Mouse (Mus musculus) stomach, embryonic 16.5 days (tissue): ENCODE measurements around the gene Selenom. TPM values are rescaled to one million over a fixed set of nuclear protein-coding genes. Genes with fewer than 3 reads are reported as not detected.

ENCODE experiments used
- ATAC-seq: fragments of 200-750 bp; cut with Nextera tagmentation; 2 replicates; pipeline ENCODE4 v1.8.0; 2017; ENCODE audit warnings: moderate number of reproducible peaks, moderate TSS enrichment; ENCODE audit not compliant: insufficient read depth, low FRiP score
- H3K27ac ChIP-seq: fragments of 300-500 bp; sonication (generic); 2 replicates; pipeline ENCODE4 v1.5.1; 2014; ENCODE audit warnings: low read length
- H3K27me3 ChIP-seq: fragments of 300-500 bp; sonication (generic); 2 replicates; pipeline ENCODE4 v1.6.1; 2014; ENCODE audit warnings: low read length, control low read depth, mixed read lengths; ENCODE audit not compliant: control insufficient read depth, insufficient read depth
- H3K36me3 ChIP-seq: fragments of 300-500 bp; sonication (generic); 2 replicates; pipeline ENCODE4 v1.6.1; 2014; ENCODE audit warnings: low read length; ENCODE audit not compliant: control insufficient read depth, insufficient read depth
- H3K4me1 ChIP-seq: fragments of 300-500 bp; sonication (generic); 2 replicates; pipeline ENCODE4 v1.6.1; 2014; ENCODE audit warnings: low read length, control low read depth, mixed read lengths; ENCODE audit not compliant: control insufficient read depth, insufficient read depth
- H3K4me2 ChIP-seq: fragments of 300-500 bp; sonication (generic); 2 replicates; pipeline ENCODE4 v1.6.1; 2014; ENCODE audit warnings: low read depth, low read length, mixed read lengths
- H3K4me3 ChIP-seq: fragments of 300-500 bp; sonication (generic); replicated peaks from 2 replicates; pipeline ENCODE4 v1.5.1; 2014; ENCODE audit warnings: mild to moderate bottlenecking, low read length
- H3K9ac ChIP-seq: fragments of 300-500 bp; sonication (generic); 2 replicates; pipeline ENCODE4 v1.6.1; 2014; ENCODE audit warnings: low read length
- H3K9me3 ChIP-seq: fragments of 300-500 bp; sonication (generic); replicated peaks from 2 replicates; pipeline ENCODE4 v1.6.1; 2016; ENCODE audit warnings: low read length, control low read depth; ENCODE audit not compliant: control insufficient read depth
- WGBS: fragments of 180-500 bp; shearing (Covaris S2); extraction: QIAGEN DNeasy Blood & Tissue Kit; methylation state at CpG from one replicate; pipeline ENCODE4 v1.1.7; 2014; 5-methylcytosine and 5-hydroxymethylcytosine counted together
- polyA plus RNA-seq: library from polyadenylated mRNA; unstranded; fragments of >200 nt; fragmentation: Nextera tagmentation; extraction: Ambion mirVana; gene quantifications from 2 replicates; pipeline ENCODE4 v1.2.1, GENCODE M21; 2015

Selenom gene
- polyA plus RNA-seq, 1 experiment from 2014 or later, result 176 TPM

DNA sequence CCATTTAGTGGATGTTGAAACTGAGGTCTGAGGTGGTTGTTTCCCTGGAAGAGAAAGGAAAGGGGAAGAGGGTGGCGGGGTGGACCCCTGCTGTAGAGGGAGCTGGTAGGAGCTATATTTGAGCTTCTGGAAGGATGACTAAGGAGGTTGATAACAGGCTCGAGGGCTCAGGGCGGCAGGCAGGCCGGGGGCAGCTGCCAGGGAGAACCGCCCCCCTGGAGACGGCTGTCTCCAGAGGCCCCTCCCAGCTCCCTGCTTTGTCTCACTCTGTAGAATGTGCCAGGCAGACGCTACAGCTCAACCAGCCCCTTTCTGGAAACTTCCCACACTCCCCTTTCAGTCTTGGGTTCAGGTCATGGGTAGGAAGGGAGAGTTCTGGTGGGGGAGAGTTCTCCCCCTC lies 6.3 kb upstream of the Selenom start:
- H3K36me3 ChIP-seq, result no peaks in the 10 kb centered on the region
- no peak overlapping the region for H3K4me3 ChIP-seq
- 0 out of 2 replicates have a peak, but pooled peaks cover 4% of the 10 kb centered on the region for H3K4me1 ChIP-seq
- H3K9ac ChIP-seq, result peak overlapping the region; percentile 19; the same call in 1 of the 2 replicates
- no peak overlapping the region for H3K27ac ChIP-seq
- 30% methylated on average over 7 of the region's 7 CpGs for WGBS
- no peaks in the 10 kb centered on the region for H3K9me3 ChIP-seq
- ATAC-seq, result no peak; the same call in 1 of the 2 replicates
- H3K27me3 ChIP-seq, result no peaks in the 10 kb centered on the region
- H3K4me2 ChIP-seq, result no peak overlapping the region

- Histone ChIP-seq H3K9ac (no peak overlapping the region), H3K4me1 (0 out of 2 replicates have a peak, but pooled peaks cover 4% of the 10 kb centered on the region), H3K9me3 (no peaks in the 10 kb centered on the region), H3K4me3 (no peak overlapping the region), H3K27ac (no peak overlapping the region), H3K4me2 (no peak overlapping the region), H3K27me3 (no peaks in the 10 kb centered on the region), H3K36me3 (no peaks in the 10 kb centered on the region)
- WGBS, result 55% methylated on average over 8 of the region's 8 CpGs
- no peak for ATAC-seq
Measured at GRCm38 (mm10) chr11:3509181-3510085, 5.1 kb upstream of the Selenom start.

- no peaks in the 10 kb centered on the region for H3K27me3 ChIP-seq
- H3K4me1 ChIP-seq, result 0 out of 2 replicates have a peak, but pooled peaks cover 4% of the 10 kb centered on the region
- H3K4me3 ChIP-seq, result no peak overlapping the region
- no peaks in the 10 kb centered on the region for H3K36me3 ChIP-seq
- no peaks in the 10 kb centered on the region for H3K9me3 ChIP-seq
- ATAC-seq, result no peak
- H3K27ac ChIP-seq, result no peak overlapping the region
- 73% methylated on average over 2 of the region's 2 CpGs for WGBS
- no peak overlapping the region for H3K9ac ChIP-seq
- H3K4me2 ChIP-seq, result no peak overlapping the region
Measured at GRCm38 (mm10) chr11:3510321-3510720, 4.2 kb upstream of the Selenom start.

GRCm38 (mm10) chr11:3513291-3513690 lies 1.2 kb upstream of the Selenom start:
- H3K36me3 ChIP-seq, result no peaks in the 10 kb centered on the region
- 89% methylated on average over 6 of the region's 6 CpGs for WGBS
- no peak overlapping the region for H3K27ac ChIP-seq
- ATAC-seq, result no peak
- H3K9me3 ChIP-seq, result no peaks in the 10 kb centered on the region
- H3K9ac ChIP-seq, result no peak overlapping the region
- H3K4me2 ChIP-seq, result no peak overlapping the region
- H3K4me1 ChIP-seq, result peaks cover 22% of the 10 kb centered on the region
- H3K27me3 ChIP-seq, result no peaks in the 10 kb centered on the region
- no peak overlapping the region for H3K4me3 ChIP-seq

GRCm38 (mm10) chr11:3515216-3515615 lies 732 bp downstream of the Selenom start:
- Histone ChIP-seq H3K27me3 (no peaks in the 10 kb centered on the region), H3K9ac (peak overlapping the region; percentile 81), H3K4me3 (peak overlapping the region; percentile 64), H3K4me2 (peak overlapping the region; percentile 66), H3K36me3 (no peaks in the 10 kb centered on the region), H3K9me3 (no peaks in the 10 kb centered on the region), H3K4me1 (peaks cover 20% of the 10 kb centered on the region), H3K27ac (peak overlapping the region; percentile 72; the same call in 1 of the 2 replicates)
- peak; percentile 2; the same call in 1 of the 2 replicates for ATAC-seq
- WGBS, result 22% methylated on average over 4 of the region's 4 CpGs

- no peak for ATAC-seq
- peak overlapping the region; percentile 64 for H3K4me3 ChIP-seq
- peak overlapping the region; percentile 66 for H3K4me2 ChIP-seq
- H3K27me3 ChIP-seq, result no peaks in the 10 kb centered on the region
- H3K4me1 ChIP-seq, result peaks cover 20% of the 10 kb centered on the region
- H3K9me3 ChIP-seq, result no peaks in the 10 kb centered on the region
- H3K36me3 ChIP-seq, result 0 out of 2 replicates have a peak, but pooled peaks cover 3% of the 10 kb centered on the region
- H3K27ac ChIP-seq, result no peak overlapping the region; the same call in 1 of the 2 replicates
- 78% methylated on average over 4 of the region's 4 CpGs for WGBS
- H3K9ac ChIP-seq, result peak overlapping the region; percentile 81
Measured at GRCm38 (mm10) chr11:3515637-3516036, 1.2 kb downstream of the Selenom start.

GRCm38 (mm10) chr11:3516121-3516520 lies 1.6 kb downstream of the Selenom start:
- Histone ChIP-seq H3K36me3 (0 out of 2 replicates have a peak, but pooled peaks cover 5% of the 10 kb centered on the region), H3K4me3 (0 out of 2 replicates have a peak overlapping the region, but pooled peaks have one; percentile 34), H3K9me3 (no peaks in the 10 kb centered on the region), H3K4me2 (peak overlapping the region; percentile 66), H3K27ac (no peak overlapping the region), H3K9ac (no peak overlapping the region), H3K4me1 (peaks cover 20% of the 10 kb centered on the region), H3K27me3 (no peaks in the 10 kb centered on the region)
- WGBS, result 85% methylated on average over 5 of the region's 5 CpGs
- ATAC-seq, result no peak

DNA sequence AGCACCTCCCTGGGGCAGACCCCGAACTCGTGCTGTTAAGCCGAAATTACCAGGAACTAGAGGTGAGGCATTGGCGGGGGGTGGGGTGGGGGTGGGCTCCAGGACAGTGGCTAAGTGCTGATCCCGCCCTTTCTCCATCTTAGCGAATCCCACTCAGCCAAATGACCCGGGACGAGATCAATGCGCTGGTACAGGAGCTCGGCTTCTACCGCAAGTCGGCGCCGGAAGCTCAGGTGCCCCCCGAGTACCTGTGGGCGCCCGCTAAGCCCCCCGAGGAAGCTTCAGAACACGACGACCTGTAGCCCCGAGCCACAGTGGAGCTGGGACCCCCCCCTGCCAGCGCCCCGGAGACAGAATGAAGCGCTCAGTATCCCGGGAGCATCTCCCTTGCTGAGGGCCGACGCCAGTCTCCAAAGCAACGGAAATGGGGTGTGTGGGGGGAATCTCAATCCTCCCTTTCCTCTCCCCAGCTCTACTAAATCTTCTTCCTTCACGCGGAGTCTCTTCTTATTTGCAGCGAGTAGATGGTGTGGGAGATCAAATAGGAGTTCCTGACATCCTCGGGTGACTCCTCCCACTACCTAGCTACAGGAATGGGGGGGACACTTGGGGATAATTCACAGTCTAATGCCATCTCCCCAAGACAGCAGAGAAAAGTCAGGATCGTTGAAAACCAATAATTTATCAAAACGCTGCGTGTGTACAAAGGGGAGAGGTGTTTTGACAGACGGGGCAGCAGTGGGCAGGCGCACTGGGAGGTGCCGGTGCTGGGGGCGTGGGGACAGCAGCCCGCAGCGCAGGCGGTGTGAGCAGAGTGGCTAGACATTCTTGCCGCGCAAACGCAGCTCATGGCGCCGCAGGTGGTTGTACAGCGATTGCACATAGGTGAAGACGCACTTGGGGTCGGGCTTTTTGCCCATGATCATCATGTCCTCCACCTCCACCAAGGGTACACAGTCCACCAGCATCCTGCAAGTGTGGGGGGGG lies 2.7 kb downstream of the Selenom start:
- Histone ChIP-seq H3K27me3 (no peaks in the 10 kb centered on the region), H3K4me1 (peaks cover 20% of the 10 kb centered on the region), H3K9ac (peak overlapping the region; percentile 51), H3K4me2 (peak overlapping the region; percentile 66), H3K27ac (peak overlapping the region; percentile 16; the same call in 1 of the 2 replicates), H3K36me3 (peaks cover 10% of the 10 kb centered on the region; the same call in 1 of the 2 replicates), H3K4me3 (peak overlapping the region; percentile 34), H3K9me3 (no peaks in the 10 kb centered on the region)
- ATAC-seq, result no peak
- 2% methylated on average over 50 of the region's 50 CpGs for WGBS
